Mouse (Mus musculus) heart, embryonic 10.5 days (tissue): ENCODE measurements around the gene Pdzd7. TPM values are rescaled to one million over a fixed set of nuclear protein-coding genes. Genes with fewer than 3 reads are reported as not detected.

Experiments
- DNase-seq: peaks from one replicate; pipeline ENCODE4 v3.0.0-alpha.2; 2017; ENCODE audit warnings: low spot score
- H3K27ac ChIP-seq: fragments of 300-500 bp; sonication (generic); 2 replicates; pipeline ENCODE4 v1.5.1; 2016; ENCODE audit warnings: mild to moderate bottlenecking
- H3K27me3 ChIP-seq: fragments of 300-500 bp; sonication (generic); 2 replicates; pipeline ENCODE4 v1.6.1; 2016; ENCODE audit warnings: mild to moderate bottlenecking; ENCODE audit not compliant: poor library complexity, insufficient read depth, severe bottlenecking
- H3K36me3 ChIP-seq: fragments of 300-500 bp; sonication (generic); 2 replicates; pipeline ENCODE4 v1.6.1; 2016; ENCODE audit warnings: mild to moderate bottlenecking, moderate library complexity
- H3K4me1 ChIP-seq: fragments of 300-500 bp; sonication (generic); 2 replicates; pipeline ENCODE4 v1.6.1; 2016; ENCODE audit warnings: mild to moderate bottlenecking
- H3K4me3 ChIP-seq: fragments of 300-500 bp; sonication (generic); 2 replicates; pipeline ENCODE4 v1.5.1; 2016; ENCODE audit warnings: mild to moderate bottlenecking, moderate library complexity
- H3K9me3 ChIP-seq: fragments of 300-500 bp; sonication (generic); 2 replicates; pipeline ENCODE4 v1.6.1; 2016; ENCODE audit warnings: mild to moderate bottlenecking, moderate library complexity
- WGBS: fragments of 180-500 bp; shearing (Covaris S2); methylation state at CpG from one replicate; pipeline ENCODE4 v1.1.7; 2016; 5-methylcytosine and 5-hydroxymethylcytosine counted together
- polyA plus RNA-seq: library from polyadenylated mRNA; unstranded; fragments of >200 nt; fragmentation: Nextera tagmentation; extraction: Ambion mirVana; gene quantifications from 2 replicates; pipeline ENCODE4 v1.2.1, GENCODE M21; 2016

Pdzd7 gene
- polyA plus RNA-seq, 1 experiment from 2014 or later, result 0.55 TPM

DNA sequence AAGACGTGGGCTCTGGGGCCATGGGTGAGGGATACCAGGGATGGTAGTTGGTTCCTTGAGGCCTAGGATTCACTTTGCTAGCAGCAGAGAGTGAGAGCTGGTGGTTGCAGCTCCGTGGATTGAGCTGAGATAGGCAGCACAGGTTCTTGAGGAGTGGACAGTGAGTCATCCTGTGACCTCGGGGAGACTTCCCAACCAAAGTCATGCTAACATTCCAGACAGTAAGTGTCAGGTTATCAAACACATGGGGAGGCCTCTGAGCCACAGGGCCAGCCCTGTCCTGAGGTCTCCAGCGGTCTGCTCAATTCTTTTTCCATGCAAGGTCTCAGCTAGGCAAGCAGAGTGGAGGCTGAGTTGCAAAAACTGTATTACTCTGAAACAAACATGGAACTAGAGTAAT, 34.9 kb downstream of the Pdzd7 start:
- WGBS, result 83% methylated on average over 4 of the region's 4 CpGs

DNA sequence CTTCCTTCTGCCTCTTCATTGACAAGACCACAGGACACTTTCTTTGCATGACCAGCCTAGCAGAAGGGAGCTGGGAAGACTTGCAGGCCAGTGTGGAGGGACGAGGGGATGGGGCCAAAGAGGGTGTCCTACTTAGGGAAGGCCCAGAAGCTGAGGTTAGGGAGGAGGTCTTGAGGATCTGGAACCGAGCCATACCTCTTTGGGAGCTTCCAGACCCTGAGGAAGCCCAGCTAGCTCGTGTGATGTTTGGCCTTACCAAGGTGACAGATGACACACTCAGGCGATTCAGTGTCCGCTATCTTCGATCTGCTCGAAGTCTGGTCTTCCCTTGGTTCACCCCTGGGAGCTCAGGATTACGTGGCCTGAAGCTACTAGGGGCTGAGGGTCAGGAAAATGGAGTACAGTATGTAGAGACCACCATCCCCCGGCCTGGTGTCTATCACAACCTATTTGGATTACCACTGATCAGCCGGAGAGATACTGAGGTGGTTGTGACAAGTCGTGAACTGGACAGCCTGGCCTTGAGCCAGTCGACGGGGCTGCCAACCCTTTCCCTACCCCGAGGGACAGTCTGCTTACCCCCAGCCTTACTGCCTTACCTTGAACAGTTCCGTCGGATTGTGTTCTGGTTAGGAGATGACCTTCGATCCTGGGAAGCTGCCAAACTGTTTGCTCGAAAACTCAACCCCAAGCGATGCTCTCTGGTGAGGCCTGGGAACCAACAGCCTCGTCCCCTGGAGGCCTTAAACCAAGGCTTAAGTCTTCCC, 37.9 kb downstream of the Pdzd7 start:
- Histone ChIP-seq H3K27ac (peak overlapping the region; percentile 88), H3K27me3 (no peaks in the 10 kb centered on the region), H3K4me3 (peak overlapping the region; percentile 91), H3K4me1 (peaks cover 24% of the 10 kb centered on the region), H3K9me3 (no peaks in the 10 kb centered on the region), H3K36me3 (peaks cover 64% of the 10 kb centered on the region)
- 88% methylated on average over 20 of the region's 20 CpGs for WGBS
- no peak for DNase-seq

More for the DNA sequence above, 34.9 kb downstream of the Pdzd7 start:
- no peak overlapping the region for H3K27ac ChIP-seq
- H3K27me3 ChIP-seq, result no peaks in the 10 kb centered on the region
- H3K4me3 ChIP-seq, result no peak overlapping the region
- peaks cover 44% of the 10 kb centered on the region for H3K36me3 ChIP-seq
- no peak for DNase-seq
- peaks cover 37% of the 10 kb centered on the region for H3K4me1 ChIP-seq
- no peaks in the 10 kb centered on the region for H3K9me3 ChIP-seq

DNA sequence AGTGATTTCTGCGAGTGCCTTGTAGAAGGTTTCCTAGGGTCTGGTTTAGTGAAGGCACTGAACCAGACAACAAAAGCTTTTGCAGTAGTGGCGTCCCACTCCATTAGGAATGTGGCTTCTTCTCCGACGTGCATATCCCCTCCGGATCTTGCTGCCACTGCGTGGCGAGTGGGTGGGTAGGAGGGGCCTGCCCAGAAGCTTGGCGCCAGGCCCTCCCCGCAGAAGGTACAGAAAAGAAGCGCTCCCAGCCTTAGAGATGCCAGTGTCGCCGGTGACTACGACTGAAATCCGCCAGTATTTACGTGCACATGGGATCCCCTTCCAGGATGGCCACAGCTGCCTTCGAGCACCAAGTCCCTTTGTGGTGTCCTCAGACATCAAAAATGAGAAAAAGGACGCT, 38.5 kb downstream of the Pdzd7 start:
- peaks cover 60% of the 10 kb centered on the region for H3K36me3 ChIP-seq
- no peaks in the 10 kb centered on the region for H3K27me3 ChIP-seq
- WGBS, result 40% methylated on average over 17 of the region's 17 CpGs

DNA sequence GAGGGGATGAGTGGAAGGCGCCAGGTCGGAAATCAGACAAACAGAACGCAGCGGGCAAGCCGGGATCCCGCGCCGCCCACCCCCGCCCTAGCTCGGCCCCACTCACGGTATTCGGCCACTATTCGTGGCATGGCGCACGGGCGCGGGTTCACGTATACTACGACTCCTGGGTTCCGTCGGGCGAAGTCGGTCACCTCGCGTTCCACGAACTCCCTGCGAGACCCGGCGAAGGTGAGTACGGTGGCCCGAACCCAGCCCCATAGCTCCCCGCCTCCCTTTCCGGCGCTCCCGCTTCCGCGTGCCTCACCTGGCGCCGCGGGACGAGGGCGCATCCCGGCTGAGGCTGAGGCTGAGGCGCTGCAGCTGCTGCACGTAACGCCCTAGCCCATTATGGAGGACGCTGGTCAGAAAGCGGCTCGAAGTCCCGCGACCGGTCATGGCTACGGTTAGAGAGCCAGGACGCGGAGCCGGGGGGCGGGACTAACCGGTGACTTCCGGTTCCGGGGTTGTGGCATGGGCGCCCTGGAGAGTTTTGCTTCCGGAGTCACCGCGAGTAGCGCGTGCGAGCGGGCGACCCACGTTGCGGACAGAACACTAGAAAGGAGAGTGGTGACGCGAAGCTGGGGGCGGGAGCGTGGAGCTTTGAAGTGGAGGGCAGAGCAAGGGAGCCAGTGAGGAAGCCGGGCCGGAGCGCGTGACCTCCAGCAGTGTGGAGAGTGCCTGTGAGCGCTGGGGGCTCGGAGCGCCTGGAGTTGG, 39.4 kb downstream of the Pdzd7 start, which contains the start of gene Mrpl43:
Gene Mrpl43 (minus strand): TSS at position 486 of the 756 bp plus-strand sequence.
- no peaks in the 10 kb centered on the region for H3K9me3 ChIP-seq
- peaks cover 24% of the 10 kb centered on the region for H3K4me1 ChIP-seq
- H3K27me3 ChIP-seq, result no peaks in the 10 kb centered on the region
- H3K4me3 ChIP-seq, result peak within 1 kb of the TSS; percentile 91
- H3K27ac ChIP-seq, result peak within 1 kb of the TSS; percentile 88
- H3K36me3 ChIP-seq, result peaks cover 57% of the 10 kb centered on the region
- WGBS, result under 1% methylated on average over 82 of the region's 82 CpGs
- DNase-seq, result peak; percentile 98

More for the DNA sequence above, 38.5 kb downstream of the Pdzd7 start:
- Histone ChIP-seq H3K27ac (peak overlapping the region; percentile 88), H3K9me3 (no peaks in the 10 kb centered on the region), H3K4me3 (peak overlapping the region; percentile 91), H3K4me1 (peaks cover 24% of the 10 kb centered on the region)
- DNase-seq, result no peak

GRCm38 (mm10) chr19:45005444-45005843, 40.1 kb downstream of the Pdzd7 start, which contains the start of gene Twnk:
Gene Twnk, plus strand, starts transcription at chr19:45005663.
- WGBS, result 12% methylated on average over 16 of the region's 16 CpGs
- Histone ChIP-seq H3K4me3 (peak within 1 kb of the TSS; percentile 91), H3K27me3 (no peaks in the 10 kb centered on the region), H3K9me3 (no peaks in the 10 kb centered on the region), H3K36me3 (peaks cover 57% of the 10 kb centered on the region), H3K4me1 (peaks cover 24% of the 10 kb centered on the region), H3K27ac (peak within 1 kb of the TSS; percentile 88)
- DNase-seq, result no peak

GRCm38 (mm10) chr19:45003740-45004516, 41.6 kb downstream of the Pdzd7 start:
- peaks cover 47% of the 10 kb centered on the region for H3K36me3 ChIP-seq
- WGBS, result 86% methylated on average over 7 of the region's 7 CpGs

GRCm38 (mm10) chr19:45002301-45002700, 43.2 kb downstream of the Pdzd7 start:
- Histone ChIP-seq H3K4me3 (no peak overlapping the region), H3K27me3 (no peaks in the 10 kb centered on the region), H3K27ac (no peak overlapping the region), H3K36me3 (peaks cover 41% of the 10 kb centered on the region), H3K9me3 (no peaks in the 10 kb centered on the region), H3K4me1 (peaks cover 13% of the 10 kb centered on the region)
- 52% methylated on average over 3 of the region's 3 CpGs for WGBS
- DNase-seq, result no peak

More at GRCm38 (mm10) chr19:45003740-45004516, 41.6 kb downstream of the Pdzd7 start:
- no peak overlapping the region for H3K27ac ChIP-seq
- no peak overlapping the region for H3K4me3 ChIP-seq
- no peaks in the 10 kb centered on the region for H3K9me3 ChIP-seq
- no peaks in the 10 kb centered on the region for H3K27me3 ChIP-seq
- DNase-seq, result no peak
- peaks cover 24% of the 10 kb centered on the region for H3K4me1 ChIP-seq

DNA sequence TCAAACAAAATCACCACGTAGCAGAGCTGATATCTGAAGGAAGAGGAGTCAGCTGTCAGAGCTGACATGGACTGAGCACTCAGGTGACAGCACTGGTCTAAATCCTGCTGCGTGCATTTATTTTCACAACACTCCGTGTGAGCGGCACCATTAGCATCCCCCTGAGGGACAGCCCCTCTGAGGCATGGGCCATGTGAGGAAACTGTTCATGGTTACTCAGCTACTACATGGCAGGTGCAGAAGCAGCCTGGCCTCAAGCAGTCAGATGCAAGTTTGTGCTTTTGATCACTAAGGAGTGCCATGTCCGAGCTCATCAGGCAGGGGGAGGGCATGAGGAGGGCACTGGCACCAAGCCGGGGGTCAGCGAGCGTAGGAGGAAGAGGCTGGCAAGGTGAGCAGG, 45.9 kb downstream of the Pdzd7 start:
- Histone ChIP-seq H3K27ac (no peak overlapping the region), H3K27me3 (no peaks in the 10 kb centered on the region), H3K4me1 (no peaks in the 10 kb centered on the region), H3K36me3 (peaks cover 40% of the 10 kb centered on the region), H3K9me3 (no peaks in the 10 kb centered on the region), H3K4me3 (no peak overlapping the region)
- 83% methylated on average over 8 of the region's 8 CpGs for whole genome bisulfite sequencing
- no peak for DNase-seq

- Histone ChIP-seq H3K4me1 (peaks cover under 1% of the 10 kb centered on the region; the same call in 1 of the 2 replicates), H3K36me3 (peaks cover 22% of the 10 kb centered on the region), H3K27me3 (no peaks in the 10 kb centered on the region), H3K4me3 (no peak overlapping the region), H3K9me3 (no peaks in the 10 kb centered on the region), H3K27ac (no peak overlapping the region)
- WGBS, result 82% methylated on average over 11 of the region's 11 CpGs
- no peak for DNase-seq
Measured at GRCm38 (mm10) chr19:44997786-44998185, 47.7 kb downstream of the Pdzd7 start.

- H3K4me3 ChIP-seq, result 0 out of 2 replicates have a peak overlapping the region, but pooled peaks have one; percentile 22
- 43% methylated on average over 7 of the region's 7 CpGs for WGBS
- H3K36me3 ChIP-seq, result 0 out of 2 replicates have a peak, but pooled peaks cover 8% of the 10 kb centered on the region
- peak; percentile 72 for DNase-seq
- H3K9me3 ChIP-seq, result no peaks in the 10 kb centered on the region
- H3K4me1 ChIP-seq, result peaks cover 44% of the 10 kb centered on the region
- peaks cover 20% of the 10 kb centered on the region; the same call in 1 of the 2 replicates for H3K27me3 ChIP-seq
- H3K27ac ChIP-seq, result peak overlapping the region; percentile 36; the same call in 1 of the 2 replicates
Measured at GRCm38 (mm10) chr19:44992712-44993111, 52.8 kb downstream of the Pdzd7 start.

DNA sequence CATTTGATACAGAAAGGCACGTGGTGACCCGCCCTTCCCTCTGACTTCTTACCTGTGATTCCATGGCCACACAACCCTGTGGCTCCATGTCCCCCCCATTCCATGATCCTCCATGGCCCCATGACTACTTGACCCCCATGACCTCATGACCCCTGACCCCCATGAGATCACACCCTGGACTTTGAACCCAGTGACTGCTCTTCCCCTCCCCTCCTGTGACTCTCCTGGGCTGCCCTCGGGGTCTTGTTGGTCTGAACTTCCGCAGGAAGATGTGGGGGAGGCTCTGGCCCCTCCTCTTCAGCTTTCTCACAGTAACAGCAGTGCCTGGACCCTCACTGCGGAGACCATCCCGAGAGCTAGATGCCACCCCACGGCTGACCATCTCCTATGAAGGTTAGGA, 53.3 kb downstream of the Pdzd7 start:
- DNase-seq, result no peak

DNA sequence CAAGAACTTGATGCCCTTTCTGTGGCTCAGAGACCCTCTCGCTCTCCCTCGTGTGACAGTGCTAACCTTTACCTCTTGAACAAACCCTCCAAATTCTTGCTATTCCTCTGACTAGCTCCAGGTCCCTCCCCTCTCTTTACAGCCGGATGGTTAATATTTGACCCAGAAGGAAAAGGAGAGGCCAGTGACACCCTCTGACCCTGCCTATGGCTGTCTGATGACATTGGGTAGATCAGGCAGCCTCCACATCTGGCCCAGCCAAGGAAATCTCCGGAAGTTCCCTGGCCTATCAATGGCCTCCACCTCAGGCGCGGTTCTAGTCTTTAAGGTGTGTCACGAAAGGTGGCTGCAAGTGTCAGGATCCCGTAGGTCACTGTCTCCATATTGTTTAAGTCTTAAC, 54.5 kb downstream of the Pdzd7 start:
- Histone ChIP-seq H3K4me3 (no peak overlapping the region), H3K27me3 (peaks cover 20% of the 10 kb centered on the region; the same call in 1 of the 2 replicates), H3K27ac (no peak overlapping the region), H3K9me3 (no peaks in the 10 kb centered on the region), H3K4me1 (peaks cover 44% of the 10 kb centered on the region), H3K36me3 (0 out of 2 replicates have a peak, but pooled peaks cover 5% of the 10 kb centered on the region)
- DNase-seq, result no peak
- WGBS, result 79% methylated on average over 8 of the region's 8 CpGs

More for the DNA sequence above, 53.3 kb downstream of the Pdzd7 start:
- 40% methylated on average over 7 of the region's 7 CpGs for WGBS
- H3K27ac ChIP-seq, result peak overlapping the region; percentile 36; the same call in 1 of the 2 replicates
- peaks cover 44% of the 10 kb centered on the region for H3K4me1 ChIP-seq
- 0 out of 2 replicates have a peak overlapping the region, but pooled peaks have one; percentile 22 for H3K4me3 ChIP-seq
- peaks cover 20% of the 10 kb centered on the region; the same call in 1 of the 2 replicates for H3K27me3 ChIP-seq
- no peaks in the 10 kb centered on the region for H3K9me3 ChIP-seq
- 0 out of 2 replicates have a peak, but pooled peaks cover 5% of the 10 kb centered on the region for H3K36me3 ChIP-seq
